Mouse (Mus musculus) hindbrain, embryonic 16.5 days (tissue): ENCODE results near the gene Pknox2. TPM values are rescaled to one million over a fixed set of nuclear protein-coding genes. Genes with fewer than 3 reads are reported as not detected.

Experiments used
- ATAC-seq: fragments of 200-750 bp; cut with Nextera tagmentation; 2 replicates; pipeline ENCODE4 v1.8.0; 2017; ENCODE audit warnings: moderate TSS enrichment, moderate library complexity
- H3K27ac ChIP-seq: fragments of 300-500 bp; sonication (generic); 2 replicates; pipeline ENCODE4 v1.5.1; 2014; ENCODE audit warnings: low read depth, mild to moderate bottlenecking, control low read depth, low read length, moderate library complexity
- H3K27me3 ChIP-seq: fragments of 300-500 bp; sonication (generic); replicated peaks from 2 replicates; pipeline ENCODE4 v1.6.1; 2014; ENCODE audit warnings: low read length; ENCODE audit not compliant: control insufficient read depth, insufficient read depth
- H3K36me3 ChIP-seq: fragments of 300-500 bp; sonication (generic); 2 replicates; pipeline ENCODE4 v1.6.1; 2014; ENCODE audit warnings: mild to moderate bottlenecking, low read length, moderate library complexity, mixed read lengths; ENCODE audit not compliant: control insufficient read depth, insufficient read depth
- H3K4me1 ChIP-seq: fragments of 300-500 bp; sonication (generic); 2 replicates; pipeline ENCODE4 v1.6.1; 2014; ENCODE audit warnings: low read depth, low read length; ENCODE audit not compliant: control insufficient read depth, insufficient read depth
- H3K4me2 ChIP-seq: fragments of 300-500 bp; sonication (generic); 2 replicates; pipeline ENCODE4 v1.6.1; 2014; ENCODE audit warnings: mild to moderate bottlenecking, low read length, control low read depth, moderate library complexity
- H3K4me3 ChIP-seq: fragments of 300-500 bp; sonication (generic); 2 replicates; pipeline ENCODE4 v1.5.1; 2014; ENCODE audit warnings: mild to moderate bottlenecking, low read length, control low read depth, moderate library complexity
- H3K9ac ChIP-seq: fragments of 300-500 bp; sonication (generic); 2 replicates; pipeline ENCODE4 v1.6.1; 2014; ENCODE audit warnings: low read depth, mild to moderate bottlenecking, control low read depth, low read length, moderate library complexity
- H3K9me3 ChIP-seq: fragments of 300-500 bp; sonication (generic); 2 replicates; pipeline ENCODE4 v1.6.1; 2014; ENCODE audit warnings: mild to moderate bottlenecking, low read length, moderate library complexity; ENCODE audit not compliant: control insufficient read depth
- WGBS: fragments of 180-500 bp; shearing (Covaris S2); extraction: QIAGEN DNeasy Blood & Tissue Kit; methylation state at CpG from one replicate; pipeline ENCODE4 v1.1.7; 2014; 5-methylcytosine and 5-hydroxymethylcytosine counted together
- polyA plus RNA-seq: library from polyadenylated mRNA; unstranded; fragments of >200 nt; fragmentation: Nextera tagmentation; extraction: Ambion mirVana; gene quantifications from 2 replicates; pipeline ENCODE4 v1.2.1, GENCODE M21; 2015

Pknox2 gene
- polyA plus RNA-seq, 1 experiment from 2014 or later: 32.2 TPM

GRCm38 (mm10) chr9:36972089-36972488 is 175.1 kb downstream of the Pknox2 start:
- Histone ChIP-seq H3K4me3 (no peak overlapping the region), H3K36me3 (no peaks in the 10 kb centered on the region), H3K4me1 (peaks cover 2% of the 10 kb centered on the region; the same call in 1 of the 2 replicates), H3K9me3 (no peaks in the 10 kb centered on the region), H3K27me3 (no peaks in the 10 kb centered on the region), H3K27ac (no peak overlapping the region), H3K9ac (no peak overlapping the region), H3K4me2 (no peak overlapping the region)
- no peak for ATAC-seq
- WGBS: 33% methylated on average over 3 of the region's 3 CpGs

GRCm38 (mm10) chr9:36971066-36971465 is 176.1 kb downstream of the Pknox2 start:
- Histone ChIP-seq H3K4me1 (peaks cover 2% of the 10 kb centered on the region; the same call in 1 of the 2 replicates), H3K9ac (no peak overlapping the region), H3K4me2 (no peak overlapping the region), H3K27me3 (no peaks in the 10 kb centered on the region), H3K4me3 (no peak overlapping the region), H3K9me3 (no peaks in the 10 kb centered on the region), H3K36me3 (no peaks in the 10 kb centered on the region), H3K27ac (no peak overlapping the region)
- 42% methylated on average over 3 of the region's 3 CpGs for WGBS
- ATAC-seq: no peak

- 10% methylated on average over 5 of the region's 5 CpGs for WGBS
- Histone ChIP-seq H3K27me3 (no peaks in the 10 kb centered on the region), H3K36me3 (no peaks in the 10 kb centered on the region), H3K9me3 (no peaks in the 10 kb centered on the region), H3K4me1 (peaks cover 2% of the 10 kb centered on the region; the same call in 1 of the 2 replicates), H3K9ac (no peak overlapping the region), H3K4me2 (no peak overlapping the region), H3K27ac (no peak overlapping the region), H3K4me3 (no peak overlapping the region)
- ATAC-seq: no peak
These were observed 176.6 kb downstream of the Pknox2 start for GRCm38 (mm10) chr9:36970651-36971050.

GRCm38 (mm10) chr9:36969131-36969530 is 178.1 kb downstream of the Pknox2 start:
- no peaks in the 10 kb centered on the region for H3K36me3 ChIP-seq
- H3K9me3 ChIP-seq: no peaks in the 10 kb centered on the region
- H3K27me3 ChIP-seq: no peaks in the 10 kb centered on the region
- 88% methylated on average over 1 of the region's 1 CpGs for WGBS
- H3K27ac ChIP-seq: no peak overlapping the region
- peaks cover 5% of the 10 kb centered on the region for H3K4me1 ChIP-seq
- no peak overlapping the region for H3K9ac ChIP-seq
- H3K4me2 ChIP-seq: no peak overlapping the region
- ATAC-seq: no peak
- no peak overlapping the region for H3K4me3 ChIP-seq

GRCm38 (mm10) chr9:36968713-36969112 is 178.5 kb downstream of the Pknox2 start:
- peaks cover 8% of the 10 kb centered on the region for H3K4me1 ChIP-seq
- ATAC-seq: no peak
- no peaks in the 10 kb centered on the region for H3K27me3 ChIP-seq
- H3K4me3 ChIP-seq: no peak overlapping the region
- WGBS: 40% methylated on average over 7 of the region's 7 CpGs
- H3K27ac ChIP-seq: no peak overlapping the region
- H3K9me3 ChIP-seq: no peaks in the 10 kb centered on the region
- H3K9ac ChIP-seq: no peak overlapping the region
- no peaks in the 10 kb centered on the region for H3K36me3 ChIP-seq
- no peak overlapping the region for H3K4me2 ChIP-seq

- no peak for ATAC-seq
- no peak overlapping the region for H3K9ac ChIP-seq
- H3K4me2 ChIP-seq: no peak overlapping the region
These were observed 179.0 kb downstream of the Pknox2 start for GRCm38 (mm10) chr9:36968236-36968635.

GRCm38 (mm10) chr9:36965720-36966119 is 181.5 kb downstream of the Pknox2 start:
- Histone ChIP-seq H3K4me1 (peaks cover 11% of the 10 kb centered on the region), H3K9me3 (no peaks in the 10 kb centered on the region), H3K4me3 (no peak overlapping the region), H3K27me3 (no peaks in the 10 kb centered on the region), H3K9ac (no peak overlapping the region), H3K4me2 (no peak overlapping the region), H3K36me3 (no peaks in the 10 kb centered on the region), H3K27ac (no peak overlapping the region)
- 0 out of 2 replicates have a peak, but pooled peaks have one; percentile 48 for ATAC-seq
- WGBS: 60% methylated on average over 5 of the region's 5 CpGs

More at GRCm38 (mm10) chr9:36968236-36968635, 179.0 kb downstream of the Pknox2 start:
- no peaks in the 10 kb centered on the region for H3K9me3 ChIP-seq
- peaks cover 8% of the 10 kb centered on the region for H3K4me1 ChIP-seq
- WGBS: 77% methylated on average over 7 of the region's 7 CpGs
- H3K27me3 ChIP-seq: no peaks in the 10 kb centered on the region
- H3K27ac ChIP-seq: no peak overlapping the region
- H3K4me3 ChIP-seq: no peak overlapping the region
- no peaks in the 10 kb centered on the region for H3K36me3 ChIP-seq

GRCm38 (mm10) chr9:36964230-36964629 is 183.0 kb downstream of the Pknox2 start:
- Histone ChIP-seq H3K4me2 (no peak overlapping the region), H3K4me1 (peaks cover 11% of the 10 kb centered on the region), H3K4me3 (no peak overlapping the region), H3K36me3 (no peaks in the 10 kb centered on the region), H3K9ac (0 out of 2 replicates have a peak overlapping the region, but pooled peaks have one; percentile 28), H3K27ac (no peak overlapping the region), H3K9me3 (no peaks in the 10 kb centered on the region), H3K27me3 (no peaks in the 10 kb centered on the region)
- ATAC-seq: 0 out of 2 replicates have a peak, but pooled peaks have one; percentile 15
- 3% methylated on average over 5 of the region's 5 CpGs for WGBS

- H3K4me2 ChIP-seq: no peak overlapping the region
- no peak overlapping the region for H3K4me3 ChIP-seq
- H3K4me1 ChIP-seq: peaks cover 11% of the 10 kb centered on the region
- 51% methylated on average over 3 of the region's 3 CpGs for WGBS
- no peak for ATAC-seq
- H3K9ac ChIP-seq: no peak overlapping the region
- no peaks in the 10 kb centered on the region for H3K9me3 ChIP-seq
- no peak overlapping the region for H3K27ac ChIP-seq
- H3K27me3 ChIP-seq: no peaks in the 10 kb centered on the region
- no peaks in the 10 kb centered on the region for H3K36me3 ChIP-seq
These were observed 183.7 kb downstream of the Pknox2 start for GRCm38 (mm10) chr9:36963512-36963911.

- Histone ChIP-seq H3K9ac (no peak overlapping the region), H3K36me3 (no peaks in the 10 kb centered on the region), H3K27me3 (no peaks in the 10 kb centered on the region), H3K4me1 (peaks cover 11% of the 10 kb centered on the region), H3K9me3 (no peaks in the 10 kb centered on the region), H3K4me3 (no peak overlapping the region), H3K4me2 (no peak overlapping the region), H3K27ac (no peak overlapping the region)
- no peak; the same call in 1 of the 2 replicates for ATAC-seq
- 11% methylated on average over 1 of the region's 1 CpGs for WGBS
These were observed 185.3 kb downstream of the Pknox2 start for GRCm38 (mm10) chr9:36961874-36962273.
